Mouse (Mus musculus): ENCODE data around the gene Scn2b.

Gene Scn2b

GRCm38 (mm10) chr9:45119316-45119953 lies 1.9 kb downstream of the Scn2b start:
- in situ Hi-C loops (cut with MboI; ENCODE audit: low sequenced_read_pairs), result no loop called here

GRCm38 (mm10) chr9:45119954-45120530 lies 2.5 kb downstream of the Scn2b start:
- in situ Hi-C loops (cut with MboI; ENCODE audit: low sequenced_read_pairs), result no loop called here

- in situ Hi-C loops (cut with MboI; ENCODE audit: low sequenced_read_pairs), result no loop called here
These were observed 3.0 kb downstream of the Scn2b start for GRCm38 (mm10) chr9:45120567-45120966.

- in situ Hi-C loops (cut with MboI; ENCODE audit: low sequenced_read_pairs), result no loop called here
These were observed 3.4 kb downstream of the Scn2b start for GRCm38 (mm10) chr9:45121001-45121400.

GRCm38 (mm10) chr9:45121769-45122168 lies 4.2 kb downstream of the Scn2b start:
- in situ Hi-C loops (cut with MboI; ENCODE audit: low sequenced_read_pairs), result no loop called here

GRCm38 (mm10) chr9:45122209-45122761 lies 4.7 kb downstream of the Scn2b start:
- in situ Hi-C loops (cut with MboI; ENCODE audit: low sequenced_read_pairs), result no loop called here

GRCm38 (mm10) chr9:45125211-45125610 lies 7.6 kb downstream of the Scn2b start:
- in situ Hi-C loops (cut with MboI; ENCODE audit: low sequenced_read_pairs), result no loop called here

- in situ Hi-C loops (cut with MboI; ENCODE audit: low sequenced_read_pairs), result no loop called here
These were observed 9.4 kb downstream of the Scn2b start for GRCm38 (mm10) chr9:45126941-45127340.

GRCm38 (mm10) chr9:45130119-45130518 lies 12.5 kb downstream of the Scn2b start:
- in situ Hi-C loops (cut with MboI; ENCODE audit: low sequenced_read_pairs), result no loop called here

GRCm38 (mm10) chr9:45133484-45134310 lies 16.1 kb downstream of the Scn2b start:
- in situ Hi-C loops (cut with MboI; ENCODE audit: low sequenced_read_pairs), result no loop called here

- in situ Hi-C loops (cut with MboI; ENCODE audit: low sequenced_read_pairs), result no loop called here
These were observed 19.0 kb downstream of the Scn2b start for GRCm38 (mm10) chr9:45136442-45137169.

GRCm38 (mm10) chr9:45138191-45139032 lies 20.8 kb downstream of the Scn2b start, which contains the start of gene Scn4b:
Gene Scn4b (plus strand): TSS chr9:45138395.
- in situ Hi-C loops (cut with MboI; ENCODE audit: low sequenced_read_pairs), result no loop called here

GRCm38 (mm10) chr9:45139082-45139481 lies 21.5 kb downstream of the Scn2b start:
- in situ Hi-C loops (cut with MboI; ENCODE audit: low sequenced_read_pairs), result no loop called here

- in situ Hi-C loops (cut with MboI; ENCODE audit: low sequenced_read_pairs), result loop anchor here (10.0 kb wide), 1 partner anchor 116 kb away; no protein-coding TSS in a partner anchor
These were observed 23.4 kb downstream of the Scn2b start for GRCm38 (mm10) chr9:45140945-45141344.

- in situ Hi-C loops (cut with MboI; ENCODE audit: low sequenced_read_pairs), result loop anchor here (10.0 kb wide), 1 partner anchor 118 kb away; no protein-coding TSS in a partner anchor
These were observed 25.1 kb downstream of the Scn2b start for GRCm38 (mm10) chr9:45142686-45143085.

- in situ Hi-C loops (cut with MboI; ENCODE audit: low sequenced_read_pairs), result loop anchor here (10.0 kb wide), 1 partner anchor 121 kb away; no protein-coding TSS in a partner anchor
These were observed 28.1 kb downstream of the Scn2b start for GRCm38 (mm10) chr9:45145533-45146266.

- in situ Hi-C loops (cut with MboI; ENCODE audit: low sequenced_read_pairs), result loop anchor here (10.0 kb wide), 1 partner anchor 121 kb away; no protein-coding TSS in a partner anchor
These were observed 28.6 kb downstream of the Scn2b start for GRCm38 (mm10) chr9:45146267-45146597.

GRCm38 (mm10) chr9:45150933-45151332 lies 33.4 kb downstream of the Scn2b start:
- in situ Hi-C loops (cut with MboI; ENCODE audit: low sequenced_read_pairs), result no loop called here

- in situ Hi-C loops (cut with MboI; ENCODE audit: low sequenced_read_pairs), result no loop called here
These were observed 35.8 kb downstream of the Scn2b start for GRCm38 (mm10) chr9:45153361-45153760.
